ENCODE assay signal across 8 mouse cellular contexts in the genomic region with DNA sequence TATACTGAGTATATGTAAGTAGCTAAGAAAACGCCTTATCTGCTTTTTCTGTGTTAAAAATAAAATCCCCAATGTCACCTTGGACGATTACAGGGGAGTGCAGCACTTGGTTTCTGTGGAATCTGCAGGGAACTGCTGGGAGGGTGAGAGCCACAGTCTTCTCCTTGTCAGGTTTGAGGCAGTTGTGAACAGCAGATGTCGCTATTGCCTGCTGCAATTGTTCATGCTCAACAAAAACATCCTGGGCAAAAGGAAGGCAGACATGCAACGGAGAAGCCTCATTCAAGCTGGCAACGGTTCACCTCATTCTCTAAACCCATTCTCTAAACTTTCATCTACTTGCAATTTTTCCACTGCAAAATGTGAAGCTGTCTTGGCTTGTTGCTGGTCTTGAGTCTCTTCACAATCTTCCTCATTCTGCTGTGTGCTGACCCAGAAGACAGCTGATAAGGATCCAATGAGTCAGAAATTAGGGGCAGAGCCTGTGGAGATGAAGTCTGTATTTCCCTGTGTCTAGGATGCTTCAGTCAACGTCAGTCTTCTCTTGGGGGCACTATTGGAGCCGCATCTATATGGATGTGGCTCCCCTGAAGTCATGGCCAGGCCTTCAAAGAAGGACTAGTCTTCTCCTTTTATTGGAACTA.
DNase-seq lines count a peak whose midpoint lies in the region; ATAC-seq and TF ChIP-seq lines count a peak whose summit lies in the region.

No protein-coding gene starts in this region.

- no peaks in the 10 kb centered on the region for H3K27me3 ChIP-seq in ES-Bruce4 (ENCODE audit: control insufficient read depth, insufficient read depth, low read length, poor library complexity, severe bottlenecking)
- no peaks in the 10 kb centered on the region; the same call in 1 of the 2 replicates for H3K27me3 ChIP-seq in forebrain, embryonic 13.5 days
- no peaks in the 10 kb centered on the region for H3K27me3 ChIP-seq in lung, embryonic 14.5 days (ENCODE audit: insufficient read depth, low read length)

- no peak overlapping the region for H3K4me3 ChIP-seq in ES-Bruce4 (ENCODE audit: low read depth, low read length)
- no peak overlapping the region for H3K4me3 ChIP-seq in forebrain, embryonic 13.5 days
- no peak overlapping the region for H3K4me3 ChIP-seq in lung, embryonic 14.5 days (ENCODE audit: low read depth, low read length)

- H3K4me1 ChIP-seq in ES-Bruce4 (ENCODE audit: control insufficient read depth, insufficient read depth, low read length) = peaks cover 2% of the 10 kb centered on the region
- 0 out of 2 replicates have a peak, but pooled peaks cover 4% of the 10 kb centered on the region for H3K4me1 ChIP-seq in forebrain, embryonic 13.5 days
- no peaks in the 10 kb centered on the region for H3K4me1 ChIP-seq in lung, embryonic 14.5 days (ENCODE audit: insufficient read depth)

- peak; percentile 92 for DNase-seq in brain, embryonic 14.5 days (ENCODE audit: low read depth)
- DNase-seq in heart, postnatal 4 days = peak; percentile 86
- peak; percentile 68 for DNase-seq in large intestine, adult 2 months (ENCODE audit: low read depth, low spot score)
- DNase-seq in lung, embryonic 14.5 days = peak; percentile 94
- peak; percentile 63 for DNase-seq in ovary, postnatal 14 days (ENCODE audit: low spot score)
- peak; percentile 67 for DNase-seq in thymus, postnatal 0 days (ENCODE audit: low spot score)

- H3K27ac ChIP-seq in ES-Bruce4 (ENCODE audit: insufficient read depth, low read length) = no peak overlapping the region
- no peak overlapping the region for H3K27ac ChIP-seq in forebrain, embryonic 13.5 days
- H3K27ac ChIP-seq in lung, embryonic 14.5 days (ENCODE audit: low read depth) = peak overlapping the region; percentile 30; the same call in 1 of the 2 replicates

- WGBS in forebrain, embryonic 13.5 days = 10% methylated on average over 7 of the region's 7 CpGs
- WGBS in large intestine, adult 2 months = 13% methylated on average over 7 of the region's 7 CpGs
- 11% methylated on average over 7 of the region's 7 CpGs for WGBS in lung, embryonic 14.5 days

- TF ChIP-seq POLR2A in ES-Bruce4 (IDR thresholded peaks at IDR 0.05; ENCODE audit: insufficient read depth, low read length) = no peak
- no peak for TF ChIP-seq POLR2A in brain, embryonic 14.5 days (IDR thresholded peaks at IDR 0.05; ENCODE audit: borderline replicate concordance, extremely low read depth, insufficient read depth, insufficient read length, poor library complexity, severe bottlenecking)

- 0 out of 2 replicates have a peak, but pooled peaks have one; percentile 27 for TF ChIP-seq EP300 in ES-Bruce4 (IDR thresholded peaks at IDR 0.05; ENCODE audit: insufficient read depth, low read depth, low read length)

- ATAC-seq in forebrain, embryonic 13.5 days = peak; percentile 73
- peak; percentile 77 for ATAC-seq in lung, embryonic 14.5 days (ENCODE audit: insufficient read depth)

- TF ChIP-seq CTCF in ES-Bruce4 (IDR thresholded peaks at IDR 0.05; ENCODE audit: low read depth, low read length) = peak; percentile 77
- TF ChIP-seq CTCF in brain, embryonic 14.5 days (IDR thresholded peaks at IDR 0.05; ENCODE audit: borderline replicate concordance, extremely low read depth, insufficient read depth, insufficient read length) = peak; percentile 91
- TF ChIP-seq CTCF in lung, embryonic 14.5 days (IDR thresholded peaks at IDR 0.05; ENCODE audit: low read depth) = peak; percentile 91

- no peak overlapping the region for H3K9ac ChIP-seq in ES-Bruce4 (ENCODE audit: low read depth, poor library complexity, severe bottlenecking)
- no peak overlapping the region for H3K9ac ChIP-seq in forebrain, embryonic 13.5 days
- H3K9ac ChIP-seq in lung, embryonic 14.5 days = no peak overlapping the region

- H3K9me3 ChIP-seq in ES-Bruce4 (replicated peaks; ENCODE audit: control insufficient read depth, insufficient read depth, low read length, poor library complexity, severe bottlenecking) = no peaks in the 10 kb centered on the region
- no peaks in the 10 kb centered on the region for H3K9me3 ChIP-seq in forebrain, embryonic 13.5 days (replicated peaks)
- H3K9me3 ChIP-seq in lung, embryonic 14.5 days (ENCODE audit: low read depth, low read length) = no peaks in the 10 kb centered on the region

- no peak overlapping the region for H3K4me2 ChIP-seq in forebrain, embryonic 13.5 days
- no peak overlapping the region for H3K4me2 ChIP-seq in lung, embryonic 14.5 days

- H3K36me3 ChIP-seq in ES-Bruce4 (ENCODE audit: control insufficient read depth, insufficient read depth, low read length, poor library complexity, severe bottlenecking) = no peaks in the 10 kb centered on the region
- H3K36me3 ChIP-seq in forebrain, embryonic 13.5 days (ENCODE audit: poor library complexity, severe bottlenecking) = no peaks in the 10 kb centered on the region
- H3K36me3 ChIP-seq in lung, embryonic 14.5 days (ENCODE audit: insufficient read depth) = no peaks in the 10 kb centered on the region
